Mouse (Mus musculus) megakaryocyte, embryonic 14.5 days (primary cell): Measurements from ENCODE around the gene Mindy2. TPM values are rescaled to one million over a fixed set of nuclear protein-coding genes. Genes with fewer than 3 reads are reported as not detected.

Experiments
- H3K27me3 ChIP-seq: replicated peaks from 2 replicates; pipeline ENCODE3; 2012; ENCODE audit warnings: inconsistent platforms
- H3K36me3 ChIP-seq: replicated peaks from 2 replicates; pipeline ENCODE3; 2012; ENCODE audit warnings: low read length, inconsistent platforms, mixed read lengths
- H3K4me1 ChIP-seq: 2 replicates; pipeline ENCODE4 v1.6.1; 2012; ENCODE audit warnings: inconsistent platforms
- H3K4me3 ChIP-seq: replicated peaks from 2 replicates; pipeline ENCODE3; 2012; ENCODE audit warnings: moderate library complexity, mild to moderate bottlenecking, inconsistent platforms
- H3K9me3 ChIP-seq: 2 replicates; pipeline ENCODE4 v1.6.1; 2012; ENCODE audit warnings: inconsistent platforms
- FLI1 ChIP-seq: IDR thresholded peaks from 2 replicates; pipeline ENCODE4 v1.6.1; 2012; ENCODE audit warnings: low read length, inconsistent platforms, mixed read lengths
- GATA1 ChIP-seq: IDR thresholded peaks from 3 replicates; pipeline ENCODE4 v1.6.1; 2012; ENCODE audit warnings: mixed read lengths, low read length, inconsistent platforms, borderline replicate concordance
- polyA plus RNA-seq: library from polyadenylated mRNA; stranded (reverse); fragments of >175 nt; gene quantifications from 2 replicates; pipeline ENCODE4 v1.2.3, GENCODE M21; 2012; ENCODE audit warnings: low replicate concordance; ENCODE audit not compliant: insufficient read depth

Gene Mindy2
- polyA plus RNA-seq, 1 experiment, result 7.9 TPM

DNA sequence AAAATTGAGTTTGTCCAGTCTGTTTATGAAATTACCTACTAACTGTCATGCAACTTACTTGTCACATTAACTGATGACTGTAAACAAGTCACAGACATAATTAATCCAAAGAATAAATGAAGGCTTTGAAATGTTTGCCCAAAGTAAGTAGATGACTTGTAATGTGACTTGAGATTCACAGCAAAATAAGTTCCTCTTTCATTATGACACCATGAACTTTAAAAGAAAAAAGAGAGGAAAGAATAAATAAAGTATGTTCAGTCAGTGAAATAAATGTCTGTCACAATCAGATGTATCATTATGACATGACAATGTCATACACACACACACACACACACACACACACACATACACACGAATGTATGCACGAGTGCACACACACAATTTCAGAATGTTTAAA is 6.7 kb downstream of the Mindy2 start:
- no peak overlapping the region for H3K4me3 ChIP-seq
- no peaks in the 10 kb centered on the region for H3K27me3 ChIP-seq
- H3K9me3 ChIP-seq, result no peaks in the 10 kb centered on the region
- peaks cover 60% of the 10 kb centered on the region for H3K4me1 ChIP-seq
- TF ChIP-seq GATA1, result no peak
- no peak for TF ChIP-seq FLI1
- H3K36me3 ChIP-seq, result peaks cover 81% of the 10 kb centered on the region

DNA sequence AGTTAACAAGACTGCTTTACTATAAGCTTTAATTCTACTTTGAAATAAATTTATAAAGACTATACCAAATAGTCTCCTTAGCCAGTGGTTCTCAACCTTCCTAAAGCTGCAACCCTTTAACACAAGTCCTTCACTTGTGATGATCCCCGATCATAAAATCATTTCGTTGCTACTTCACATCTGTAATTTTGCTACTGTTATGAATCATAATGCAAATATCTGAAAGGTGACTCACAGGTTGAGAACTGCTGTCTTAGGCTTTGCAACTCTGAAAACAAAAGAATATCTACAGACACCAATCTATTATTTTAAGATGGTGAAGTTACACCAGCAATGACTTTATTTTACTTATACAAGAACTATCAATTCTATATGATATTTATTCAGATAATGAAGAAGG is 20.2 kb downstream of the Mindy2 start:
- TF ChIP-seq FLI1 (no peak), GATA1 (no peak)
- Histone ChIP-seq H3K4me3 (no peak overlapping the region), H3K27me3 (no peaks in the 10 kb centered on the region), H3K36me3 (peaks cover 83% of the 10 kb centered on the region), H3K9me3 (no peaks in the 10 kb centered on the region), H3K4me1 (peaks cover 19% of the 10 kb centered on the region)

DNA sequence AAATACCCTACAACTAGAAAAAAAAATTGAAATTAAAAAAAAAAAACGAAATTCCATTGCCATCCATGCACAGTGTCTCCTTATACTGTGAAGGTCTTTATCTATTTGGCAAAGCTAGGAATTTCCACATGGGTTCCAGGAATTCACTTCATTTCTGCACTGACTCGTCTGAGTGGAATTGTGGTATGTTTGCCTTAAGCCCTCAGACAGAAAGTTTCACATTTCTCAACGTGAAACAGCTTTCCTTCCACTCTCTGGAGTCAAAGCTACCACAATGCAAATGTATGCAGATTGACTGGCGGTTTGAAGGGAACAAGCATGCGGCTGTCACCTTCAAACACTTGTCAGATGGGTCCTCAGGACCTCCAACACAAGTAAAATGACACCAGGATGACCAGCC is 25.3 kb downstream of the Mindy2 start:
- H3K4me3 ChIP-seq, result no peak overlapping the region
- peaks cover 9% of the 10 kb centered on the region; the same call in 1 of the 2 replicates for H3K4me1 ChIP-seq
- H3K27me3 ChIP-seq, result no peaks in the 10 kb centered on the region
- no peaks in the 10 kb centered on the region for H3K9me3 ChIP-seq
- TF ChIP-seq GATA1 (no peak), FLI1 (no peak)
- H3K36me3 ChIP-seq, result peaks cover 80% of the 10 kb centered on the region

DNA sequence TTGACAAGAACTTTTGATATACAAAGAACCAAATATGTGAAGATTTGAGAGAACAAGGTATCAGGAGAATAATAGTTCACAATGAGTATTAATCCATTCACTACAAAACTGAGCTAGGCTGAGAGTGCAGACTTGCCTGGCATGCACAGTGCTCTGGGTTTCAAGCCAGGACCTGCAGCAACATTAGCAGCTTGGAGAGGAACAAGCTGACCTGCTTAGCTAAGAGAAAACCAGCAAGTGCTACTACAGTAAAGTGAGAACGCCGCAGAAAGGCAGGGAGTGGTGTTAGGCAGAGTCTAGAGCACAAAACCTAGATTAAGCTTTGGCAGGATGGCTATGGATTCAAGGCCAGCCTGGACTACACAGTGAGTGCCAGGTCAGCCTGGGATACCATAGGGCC is 27.3 kb downstream of the Mindy2 start:
- no peaks in the 10 kb centered on the region for H3K27me3 ChIP-seq
- TF ChIP-seq FLI1, result no peak
- no peak for TF ChIP-seq GATA1
- no peaks in the 10 kb centered on the region for H3K9me3 ChIP-seq
- H3K4me3 ChIP-seq, result no peak overlapping the region
- H3K36me3 ChIP-seq, result peaks cover 81% of the 10 kb centered on the region
- H3K4me1 ChIP-seq, result peaks cover 9% of the 10 kb centered on the region; the same call in 1 of the 2 replicates

DNA sequence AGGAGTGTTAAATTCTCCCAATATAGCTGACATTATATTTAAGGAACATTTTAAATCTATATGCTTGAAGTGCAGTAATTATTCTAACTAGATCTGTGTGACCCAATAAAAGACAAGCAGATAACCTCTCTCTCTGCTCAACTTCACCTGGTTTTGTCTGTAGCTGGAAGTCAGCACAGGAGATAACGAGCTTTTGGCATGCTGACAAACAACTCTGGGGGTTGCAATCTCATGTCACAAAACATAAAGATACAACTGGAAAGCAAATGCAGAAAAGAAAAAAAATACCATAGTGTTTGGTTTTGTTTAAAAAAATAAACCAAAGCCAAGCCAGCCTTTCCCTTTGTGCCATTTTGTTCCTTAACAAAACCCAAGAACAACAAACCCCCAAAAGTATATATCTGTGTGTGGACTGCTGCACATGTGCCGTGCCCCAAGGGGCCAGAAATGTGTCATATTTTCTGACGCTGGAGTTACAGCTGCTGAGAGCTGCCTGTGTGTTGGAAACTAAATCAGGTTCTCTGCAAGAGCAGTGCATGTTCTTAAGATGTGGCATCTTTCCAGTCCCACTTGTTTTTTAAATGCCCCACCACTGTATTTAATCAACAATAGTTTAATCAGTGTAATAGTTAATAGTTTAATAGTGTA is 45.8 kb downstream of the Mindy2 start:
- Histone ChIP-seq H3K9me3 (no peaks in the 10 kb centered on the region), H3K27me3 (no peaks in the 10 kb centered on the region), H3K36me3 (peaks cover 100% of the 10 kb centered on the region), H3K4me3 (no peak overlapping the region), H3K4me1 (peaks cover 8% of the 10 kb centered on the region; the same call in 1 of the 2 replicates)
- TF ChIP-seq GATA1 (no peak), FLI1 (no peak)

DNA sequence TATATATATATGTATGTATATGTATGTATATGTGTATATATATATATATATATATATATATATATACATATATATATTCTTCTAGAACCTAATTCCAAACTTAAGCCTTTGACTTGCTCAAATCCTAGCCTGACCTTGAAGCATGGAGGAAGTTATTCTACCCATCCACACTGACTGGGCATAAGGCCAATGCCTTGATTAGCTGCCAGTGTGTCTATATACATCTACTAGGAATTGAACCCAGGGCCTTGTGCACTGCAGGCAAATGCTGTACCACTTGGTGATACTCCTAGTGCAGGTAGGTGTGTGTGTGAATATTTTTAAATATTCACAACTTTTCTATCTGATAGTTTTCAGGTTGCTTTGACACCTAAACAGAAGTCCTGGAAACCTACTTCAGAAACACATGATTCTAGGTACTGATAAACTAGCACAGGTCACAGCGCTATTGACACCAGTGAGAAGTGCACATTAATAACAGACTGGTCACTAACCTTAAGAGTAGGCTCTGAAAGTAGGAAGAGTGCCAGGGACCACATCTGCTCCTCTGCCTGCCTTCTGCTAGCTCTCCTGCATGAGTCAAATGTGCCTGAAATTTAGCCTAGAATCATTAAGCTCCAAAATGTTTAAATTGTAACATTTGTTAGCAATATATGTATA is 54.7 kb downstream of the Mindy2 start:
- Histone ChIP-seq H3K27me3 (no peaks in the 10 kb centered on the region), H3K4me3 (no peak overlapping the region), H3K36me3 (peaks cover 97% of the 10 kb centered on the region), H3K4me1 (peaks cover 37% of the 10 kb centered on the region), H3K9me3 (no peaks in the 10 kb centered on the region)
- TF ChIP-seq FLI1 (no peak), GATA1 (no peak)

DNA sequence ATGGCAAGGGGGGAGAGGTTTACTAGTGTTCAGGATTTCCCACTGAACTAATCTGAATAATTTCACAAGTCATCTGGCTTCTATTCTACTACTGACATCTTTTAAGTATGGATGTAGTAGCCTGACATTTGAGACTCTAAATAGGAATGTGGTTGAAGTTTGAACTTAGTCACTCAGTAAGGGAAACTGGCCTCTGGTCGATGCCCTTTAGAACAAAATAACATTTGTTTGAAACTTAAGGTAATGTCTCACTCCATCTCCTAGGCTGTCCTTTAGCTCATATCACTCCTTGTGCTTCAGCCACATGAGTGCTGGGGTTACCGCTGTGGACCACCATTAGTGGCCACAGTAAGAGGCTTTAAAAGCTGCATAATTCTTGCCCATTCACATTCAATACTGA is 58.7 kb downstream of the Mindy2 start:
- Histone ChIP-seq H3K27me3 (no peaks in the 10 kb centered on the region), H3K4me1 (peaks cover 40% of the 10 kb centered on the region), H3K4me3 (no peak overlapping the region), H3K9me3 (no peaks in the 10 kb centered on the region), H3K36me3 (peaks cover 92% of the 10 kb centered on the region)
- no peak for TF ChIP-seq FLI1
- no peak for TF ChIP-seq GATA1

DNA sequence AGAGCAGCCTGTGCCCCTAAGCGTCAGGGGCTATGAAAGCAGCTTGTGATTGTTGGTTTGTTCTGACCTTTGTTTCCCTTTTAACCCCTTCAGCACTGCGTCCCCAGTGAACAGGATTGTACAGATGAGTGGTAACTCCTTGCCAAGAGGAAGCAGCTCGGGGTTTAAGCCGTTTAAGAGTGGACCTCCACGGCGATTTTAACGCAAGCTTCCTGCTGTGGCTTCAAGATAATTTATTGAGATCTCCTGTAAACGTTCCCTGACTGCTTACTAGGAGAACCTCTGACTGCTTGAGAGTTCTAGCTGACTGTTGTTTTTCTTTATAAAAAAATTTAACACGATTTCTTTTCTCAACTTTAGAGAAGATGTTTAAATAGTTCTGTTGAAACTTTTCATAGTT is 65.5 kb downstream of the Mindy2 start:
- no peak for TF ChIP-seq GATA1
- TF ChIP-seq FLI1, result no peak
- Histone ChIP-seq H3K4me1 (peaks cover 34% of the 10 kb centered on the region), H3K4me3 (no peak overlapping the region), H3K9me3 (no peaks in the 10 kb centered on the region), H3K27me3 (no peaks in the 10 kb centered on the region), H3K36me3 (peaks cover 98% of the 10 kb centered on the region)

DNA sequence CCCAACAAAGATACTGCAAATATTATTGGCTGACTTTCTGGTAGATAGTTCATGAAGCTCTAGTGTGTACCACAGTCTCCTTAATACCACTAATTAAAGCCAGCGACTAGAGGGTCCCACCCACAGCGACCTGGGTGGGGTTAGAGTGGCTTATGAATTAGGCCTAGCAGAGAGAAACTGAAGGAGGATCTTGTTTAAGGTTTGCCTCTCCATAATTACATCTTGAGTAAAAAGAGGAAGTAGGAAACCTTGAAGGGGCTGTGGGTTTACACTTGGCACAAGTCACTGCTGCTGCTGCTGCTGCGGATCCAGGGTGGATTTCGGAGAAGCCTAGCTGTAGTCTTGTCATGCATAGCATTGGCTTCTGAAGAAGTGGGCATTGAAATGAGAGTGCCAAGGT is 66.2 kb downstream of the Mindy2 start:
- Histone ChIP-seq H3K4me3 (peak overlapping the region; percentile 33), H3K36me3 (peaks cover 98% of the 10 kb centered on the region), H3K27me3 (no peaks in the 10 kb centered on the region), H3K9me3 (no peaks in the 10 kb centered on the region), H3K4me1 (peaks cover 37% of the 10 kb centered on the region)
- TF ChIP-seq FLI1 (no peak), GATA1 (no peak)

DNA sequence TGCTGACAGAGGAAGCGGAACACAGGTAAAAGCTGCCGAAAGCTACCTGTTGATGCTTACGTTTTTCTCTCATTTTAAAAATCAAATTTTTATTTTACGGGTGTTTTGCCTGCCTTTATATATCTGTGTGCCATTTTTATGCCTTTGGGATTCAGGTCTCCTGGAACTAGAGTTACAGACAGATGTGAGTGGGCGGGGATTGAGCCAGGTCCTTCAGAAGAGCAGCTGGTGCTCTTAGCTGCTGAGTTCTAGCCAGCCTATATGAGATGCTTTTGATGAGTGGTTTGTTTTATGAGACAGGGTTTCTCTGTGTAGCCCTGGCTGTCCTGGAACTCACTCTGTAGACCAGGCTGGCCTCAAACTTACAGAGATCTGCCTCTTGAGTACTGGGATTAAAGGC is 69.8 kb downstream of the Mindy2 start:
- Histone ChIP-seq H3K9me3 (no peaks in the 10 kb centered on the region), H3K36me3 (peaks cover 91% of the 10 kb centered on the region), H3K4me3 (no peak overlapping the region), H3K27me3 (no peaks in the 10 kb centered on the region), H3K4me1 (peaks cover 51% of the 10 kb centered on the region)
- TF ChIP-seq GATA1 (no peak), FLI1 (no peak)
